Mouse (Mus musculus) thymus, adult 18-20 months (tissue): Measurements from ENCODE around the gene Pou2f1.
"Not testable (repeated sequence)": the region's sequence is repeated elsewhere in the genome, so short reads cannot be mapped to it uniquely, and the experiment has no call there.

Experiments used
- DNase-seq, 2 experiments: peaks; one replicate each; pipeline ENCODE4 v3.0.0; 2022; ENCODE audit warnings: mixed read lengths in 2 of 2

The Pou2f1 gene

DNA sequence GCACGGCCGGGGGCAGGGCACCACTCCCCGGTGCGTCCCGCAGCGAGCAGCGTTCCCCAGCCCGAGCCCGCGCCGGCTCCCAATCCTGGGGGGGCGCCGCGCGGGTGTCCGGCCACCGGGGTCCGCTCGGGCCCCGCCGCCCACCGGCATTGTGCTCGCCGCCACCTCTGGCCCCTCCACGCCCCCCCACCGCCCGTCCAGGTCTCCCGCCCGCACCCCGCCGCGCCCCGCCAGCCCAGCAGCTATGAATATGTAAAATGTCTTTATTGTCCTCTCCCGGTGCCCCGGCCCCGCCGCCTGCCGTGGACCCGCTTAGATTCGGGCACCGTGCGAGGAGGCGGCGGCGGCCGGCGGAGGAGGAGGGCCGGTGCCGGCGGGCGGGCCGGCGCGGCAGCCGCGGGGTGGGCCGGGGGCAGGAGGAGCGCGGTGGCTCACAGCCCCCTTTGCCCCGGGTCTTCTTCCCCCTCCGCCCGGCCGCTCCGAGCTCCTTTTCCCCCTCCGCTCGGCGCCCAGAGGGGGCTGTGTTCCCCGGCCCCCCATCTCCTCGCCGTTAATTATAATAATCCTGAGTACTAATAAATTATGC lies 481 bp downstream of the Pou2f1 start:
- DNase-seq: peak in 1 of 2 experiments; percentile 44

DNA sequence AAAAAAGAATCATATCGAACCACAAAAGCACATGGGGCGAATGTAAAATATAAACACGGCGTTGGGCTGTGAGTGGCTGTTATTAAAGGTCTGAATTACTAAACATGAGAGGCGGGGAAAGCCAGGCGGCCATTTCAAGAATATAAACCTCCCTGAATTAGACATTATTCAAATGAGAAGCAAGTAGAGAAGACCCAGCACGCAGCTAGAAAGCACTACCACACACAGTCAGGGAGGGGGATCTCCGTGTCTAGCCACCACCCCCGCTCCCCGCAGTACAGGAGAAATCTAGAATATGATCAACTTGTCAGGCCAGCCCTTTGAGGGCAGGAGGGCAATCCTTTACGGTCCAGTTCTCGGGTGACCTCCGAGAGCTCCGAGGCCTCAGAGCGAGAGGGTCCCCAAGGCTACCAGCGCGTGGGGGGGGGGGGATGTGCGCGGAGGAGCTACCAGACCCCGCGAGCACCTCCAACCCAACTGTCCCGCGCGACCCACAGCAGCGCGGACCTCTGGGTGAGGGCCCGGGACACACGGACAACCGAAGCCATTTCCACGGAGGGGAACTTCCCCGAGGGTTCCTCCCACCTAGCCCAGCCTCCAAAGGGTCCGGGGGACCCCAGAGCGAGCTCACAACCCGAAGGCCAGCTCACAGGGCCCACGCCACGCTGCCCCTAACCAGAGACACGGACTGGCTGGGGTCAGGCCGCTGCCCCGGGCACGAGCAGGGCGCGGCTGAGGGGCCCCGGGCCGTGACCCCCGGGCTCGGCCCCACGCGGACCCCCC lies 1.2 kb downstream of the Pou2f1 start:
- DNase-seq: peak; percentile 40 to 54

DNA sequence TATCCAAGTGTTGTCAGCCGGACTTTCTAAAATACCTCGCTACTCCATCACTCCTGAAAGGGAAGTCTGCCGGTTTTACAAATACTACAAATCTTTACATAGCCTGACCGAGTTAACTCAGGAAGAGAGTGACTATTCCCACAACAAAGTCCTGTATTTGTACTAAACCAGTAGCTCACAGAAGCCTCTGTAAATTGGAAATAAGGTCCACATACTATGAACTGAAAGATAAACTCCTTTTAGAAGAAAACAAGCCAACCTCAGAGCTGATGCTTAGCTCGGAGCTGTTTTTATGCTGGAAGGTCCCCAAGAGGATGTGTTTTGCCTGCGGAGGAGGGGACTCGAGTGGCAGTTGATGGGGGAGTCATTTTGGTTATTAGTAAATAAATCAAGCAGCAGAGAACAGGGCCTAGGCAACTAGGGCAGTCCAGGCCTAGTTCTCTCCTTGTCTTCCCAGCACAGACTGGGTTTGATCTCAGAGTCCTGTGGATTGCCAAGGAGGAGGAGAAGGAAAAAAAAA lies 1.8 kb downstream of the Pou2f1 start:
- no peak for DNase-seq

DNA sequence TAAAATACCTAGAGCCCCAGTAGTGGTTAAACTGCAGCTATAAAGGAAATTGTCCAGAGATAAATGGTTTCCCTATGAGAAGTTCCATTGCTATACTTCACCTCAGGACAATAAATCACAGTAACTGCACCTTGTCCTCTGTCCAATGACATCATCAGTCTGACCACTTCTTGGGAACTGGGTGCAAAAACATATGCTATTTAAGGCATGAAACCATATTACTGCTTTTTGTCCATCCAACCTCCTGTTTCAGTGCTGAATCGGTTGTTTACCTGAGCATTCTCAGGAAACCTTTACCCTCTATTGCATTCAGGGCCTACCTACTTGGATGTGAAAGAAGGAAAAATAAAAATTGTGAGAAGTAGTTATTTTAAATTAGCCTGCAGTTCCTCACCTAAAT lies 2.8 kb downstream of the Pou2f1 start:
- DNase-seq: no peak

DNA sequence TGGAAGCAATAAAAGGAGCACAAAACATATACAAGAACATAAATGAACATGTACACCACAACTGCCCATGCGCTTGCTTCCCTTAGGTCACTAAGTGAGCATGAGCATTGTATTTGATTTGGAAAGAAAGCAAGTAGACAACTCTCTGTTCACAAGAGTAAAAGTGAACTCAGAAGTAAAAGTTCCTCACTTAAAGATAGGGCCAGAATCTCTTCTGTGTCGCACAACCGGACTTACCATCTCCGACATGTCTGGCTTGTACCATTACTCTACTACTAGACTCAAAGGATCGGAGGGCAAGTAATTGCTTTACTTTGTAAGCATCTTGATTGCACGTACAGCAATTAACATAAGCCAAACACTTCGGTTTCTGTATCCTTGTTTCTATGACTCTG lies 6.8 kb downstream of the Pou2f1 start:
- no peak for DNase-seq

DNA sequence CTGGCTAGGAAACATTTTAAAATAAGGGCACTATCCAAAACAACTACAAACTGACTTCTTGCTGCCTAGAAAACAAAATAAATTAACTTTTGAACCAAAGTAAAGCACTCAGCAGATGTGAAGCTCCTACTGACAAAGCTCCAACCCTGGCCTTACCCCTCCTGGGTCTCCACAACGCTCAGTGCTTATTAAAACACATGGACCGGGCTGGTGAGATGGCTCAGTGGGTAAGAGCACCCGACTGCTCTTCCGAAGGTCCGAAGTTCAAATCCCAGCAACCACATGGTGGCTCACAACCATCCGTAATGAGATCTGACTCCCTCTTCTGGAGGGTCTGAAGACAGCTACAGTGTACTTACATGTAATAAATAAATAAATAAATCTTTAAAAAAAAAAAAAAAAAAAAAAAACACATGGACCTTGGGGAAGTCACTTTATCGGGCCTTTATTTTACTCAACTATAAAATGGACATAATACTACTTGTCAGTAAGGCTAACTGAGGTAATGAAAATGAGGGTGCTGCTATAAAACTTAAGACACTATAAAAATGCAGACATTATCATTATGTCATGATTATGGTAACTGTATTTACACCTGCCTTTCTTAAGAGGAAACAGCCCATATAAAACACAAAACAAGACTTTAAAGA lies 7.3 kb downstream of the Pou2f1 start:
- DNase-seq: not testable (repeated sequence)

GRCm38 (mm10) chr1:165994279-165994678 lies 8.2 kb downstream of the Pou2f1 start:
- DNase-seq: no peak

- DNase-seq: no peak
Measured at GRCm38 (mm10) chr1:165993270-165994156, 9.0 kb downstream of the Pou2f1 start.

DNA sequence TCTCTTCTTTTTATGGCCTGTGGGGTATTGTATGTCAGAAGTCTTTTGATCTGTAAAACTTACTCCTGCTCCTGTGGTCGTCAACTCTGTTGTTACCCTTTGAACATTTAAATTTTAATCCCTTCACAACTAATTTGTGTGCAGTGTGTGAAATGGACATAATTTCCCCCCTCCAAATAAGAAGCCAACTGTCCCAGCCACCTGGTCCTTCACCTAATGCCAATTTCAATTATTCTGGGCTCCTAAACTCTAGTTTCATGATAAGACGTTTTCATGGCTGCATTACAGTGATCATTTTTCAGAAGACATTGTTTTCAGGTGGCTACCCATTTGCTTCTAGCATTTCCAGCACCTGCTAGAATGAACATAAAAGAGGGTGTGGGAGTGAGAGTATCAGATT lies 13.9 kb downstream of the Pou2f1 start:
- no peak for DNase-seq

DNA sequence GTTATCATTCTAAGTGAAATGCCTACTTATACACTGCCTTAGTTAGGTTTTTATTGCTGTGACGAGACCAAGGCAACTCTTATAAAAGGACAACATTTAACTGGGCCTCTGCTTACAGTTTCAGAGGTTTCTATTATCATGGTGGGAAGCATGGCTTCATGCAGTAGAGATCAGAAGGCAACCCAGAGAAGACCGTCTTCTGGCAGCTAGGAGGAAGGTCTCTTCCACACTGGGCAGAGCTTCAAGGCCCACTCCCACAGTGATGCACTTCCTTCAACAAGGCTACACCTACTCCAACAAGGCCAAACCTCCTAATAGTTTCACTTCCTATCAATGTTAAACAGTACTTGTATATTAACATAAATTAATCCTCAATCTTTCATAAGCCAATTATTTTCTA lies 14.4 kb downstream of the Pou2f1 start:
- DNase-seq: no peak

DNA sequence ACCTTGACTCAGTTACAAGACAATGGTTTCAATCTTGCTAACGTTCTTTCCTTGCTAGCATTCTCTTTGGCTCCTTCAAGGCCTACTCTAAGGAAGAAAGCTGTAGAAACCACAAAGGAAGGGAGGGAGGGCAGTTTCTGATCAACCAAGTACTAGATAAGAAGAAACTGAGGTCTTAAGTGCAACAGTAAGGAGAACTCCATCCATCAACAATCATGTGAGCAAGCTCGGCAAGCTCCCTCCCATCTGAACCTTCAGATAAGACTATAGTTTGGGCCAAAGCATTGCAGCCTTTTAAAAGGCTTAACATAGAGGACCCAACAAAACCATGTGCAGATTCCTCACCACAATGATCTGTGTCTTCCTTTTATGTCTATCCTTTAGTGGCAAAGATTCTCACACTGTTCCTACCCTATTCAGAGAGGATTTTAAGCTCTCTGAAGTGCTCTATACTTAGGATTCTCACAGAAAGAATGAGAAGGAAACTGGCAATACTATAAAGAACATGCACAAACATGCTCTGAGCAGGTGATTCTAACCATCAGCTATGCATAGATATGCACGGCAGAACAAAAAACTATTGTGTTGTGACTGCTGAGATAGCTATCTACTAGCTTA lies 16.6 kb downstream of the Pou2f1 start:
- DNase-seq: no peak

- DNase-seq: no peak
Measured at GRCm38 (mm10) chr1:165985186-165985585, 17.3 kb downstream of the Pou2f1 start.

GRCm38 (mm10) chr1:165976672-165977448 lies 25.6 kb downstream of the Pou2f1 start:
- peak in 1 of 2 experiments; percentile 4 for DNase-seq

DNA sequence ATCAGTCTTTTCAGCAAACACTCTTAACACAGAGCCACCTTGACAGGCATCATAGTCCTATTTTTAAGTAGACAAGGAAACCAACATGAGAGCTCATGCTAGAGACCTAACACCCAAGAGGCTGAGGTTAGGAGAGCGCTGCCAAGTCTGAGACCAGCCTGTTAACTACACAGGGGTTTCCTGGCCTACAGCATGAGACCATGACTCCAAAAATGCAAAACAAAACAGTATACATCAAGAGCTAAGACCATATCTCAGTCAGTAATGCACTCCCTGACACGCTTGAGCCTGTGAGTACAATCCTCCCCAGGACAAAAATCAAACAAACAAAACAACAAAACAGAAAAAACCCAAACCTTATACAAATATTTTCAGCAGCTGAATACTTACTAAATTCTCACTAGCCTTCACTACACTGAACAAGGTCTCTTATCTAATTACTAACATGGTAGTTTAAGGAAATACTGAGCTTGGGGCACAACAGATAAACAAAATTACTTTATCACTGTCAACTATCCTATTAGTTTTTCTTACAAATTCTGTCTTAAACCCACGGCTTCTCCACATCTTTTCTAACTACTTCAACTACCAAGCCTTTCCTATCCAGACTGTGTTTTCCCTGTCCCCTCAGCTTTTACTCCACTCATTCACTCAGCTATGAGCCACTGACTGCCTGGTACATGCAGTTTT lies 33.3 kb downstream of the Pou2f1 start:
- DNase-seq: no peak

GRCm38 (mm10) chr1:165967027-165967654 lies 35.3 kb downstream of the Pou2f1 start:
- peak in 1 of 2 experiments; percentile 11 for DNase-seq

- no peak for DNase-seq
Measured at GRCm38 (mm10) chr1:165966156-165966914, 36.1 kb downstream of the Pou2f1 start.

DNA sequence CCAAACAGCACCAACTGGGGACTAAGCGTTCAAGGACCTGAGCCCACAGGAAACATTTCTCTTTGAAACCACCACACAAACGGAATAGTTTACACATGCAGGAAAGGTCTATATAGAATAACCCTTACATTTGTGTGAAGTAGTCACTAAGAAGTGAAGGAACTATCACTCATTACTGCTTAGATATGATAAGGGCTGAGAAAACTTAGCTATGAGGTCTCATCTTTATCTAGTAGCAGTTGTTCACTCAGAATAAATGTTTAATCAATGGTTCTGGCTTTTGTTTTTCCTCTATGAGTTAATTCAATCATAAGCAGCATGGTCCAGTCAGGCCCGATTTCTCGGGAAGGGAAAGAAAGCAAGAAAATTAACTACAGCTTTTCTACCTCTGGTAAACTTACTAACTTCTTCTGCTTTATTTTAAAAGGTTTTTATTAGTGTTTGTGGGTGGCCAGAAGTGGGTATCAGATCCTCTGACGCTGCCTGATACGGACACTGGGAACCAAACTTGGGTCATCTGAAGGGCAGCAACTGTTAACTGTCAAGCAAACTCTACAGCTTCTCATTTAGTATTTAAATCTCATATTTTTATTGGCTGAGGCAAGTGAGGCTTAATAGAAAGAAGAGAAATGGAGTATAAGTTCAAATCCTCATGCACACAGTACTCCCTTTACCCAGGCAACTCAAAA lies 40.7 kb downstream of the Pou2f1 start:
- no peak for DNase-seq

DNA sequence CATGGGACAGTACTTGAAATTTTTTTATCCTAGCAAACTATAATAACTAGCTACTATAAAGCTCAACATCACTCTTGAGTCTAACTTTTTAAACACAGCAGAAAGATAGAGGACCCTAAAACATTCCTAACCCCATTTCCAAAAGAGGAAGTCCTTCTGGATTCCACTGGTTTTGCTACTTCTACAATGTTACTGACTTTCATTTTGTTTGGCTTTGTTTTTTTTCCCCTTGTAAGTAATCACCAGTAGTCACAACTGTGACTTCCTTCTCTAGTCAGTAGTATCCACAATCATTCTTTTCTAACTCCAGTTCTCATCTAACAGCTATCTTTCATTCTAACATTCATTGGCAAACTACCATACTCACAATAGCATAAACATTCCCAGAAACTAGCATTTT lies 44.3 kb downstream of the Pou2f1 start:
- DNase-seq: no peak
